Mouse (Mus musculus): ENCODE measurements at regions not wholly inside any gene's neighbourhood (a gene's known extent, or its start where the extent isn't known, plus 50 kb on each side); places are given as distances from the start of the nearest gene placed in this dataset.

DNA sequence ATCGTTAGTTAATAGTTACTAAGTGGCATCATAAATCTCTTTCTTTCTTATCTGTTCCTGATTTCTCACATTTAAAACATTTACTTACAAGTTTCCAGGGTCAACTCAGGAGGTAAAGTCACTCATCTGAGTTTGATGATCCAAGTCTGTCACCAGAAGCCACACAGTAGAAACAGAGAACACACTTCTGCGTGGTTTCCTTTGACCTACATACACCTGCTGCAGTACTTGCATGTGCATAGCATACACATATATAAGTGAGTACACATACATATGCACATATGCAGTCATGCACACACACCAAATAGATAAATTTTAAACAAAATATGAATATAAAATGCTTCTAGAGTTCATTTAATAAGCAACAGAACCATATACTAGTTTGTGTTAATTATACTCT lies 306.5 kb upstream of the Robo2 start:
- Histone ChIP-seq H3K4me2 (ENCODE audit: low read length) (no peak overlapping the region), H3K4me3 (ENCODE audit: low read length) (no peak overlapping the region), H3K27me3 (replicated peaks; ENCODE audit: control insufficient read depth, insufficient read depth, low read length) (no peaks in the 10 kb centered on the region), H3K9me3 (ENCODE audit: control insufficient read depth, low read length) (no peaks in the 10 kb centered on the region), H3K36me3 (ENCODE audit: control insufficient read depth, insufficient read depth, low read length) (no peaks in the 10 kb centered on the region), H3K9ac (ENCODE audit: low read depth, low read length) (no peak overlapping the region), H3K27ac (ENCODE audit: low read depth, low read length) (no peak overlapping the region), H3K4me1 (ENCODE audit: control insufficient read depth, insufficient read depth, low read depth, low read length) (no peaks in the 10 kb centered on the region)
- no peak for ATAC-seq
- 67% methylated on average over 2 of the region's 2 CpGs for WGBS

DNA sequence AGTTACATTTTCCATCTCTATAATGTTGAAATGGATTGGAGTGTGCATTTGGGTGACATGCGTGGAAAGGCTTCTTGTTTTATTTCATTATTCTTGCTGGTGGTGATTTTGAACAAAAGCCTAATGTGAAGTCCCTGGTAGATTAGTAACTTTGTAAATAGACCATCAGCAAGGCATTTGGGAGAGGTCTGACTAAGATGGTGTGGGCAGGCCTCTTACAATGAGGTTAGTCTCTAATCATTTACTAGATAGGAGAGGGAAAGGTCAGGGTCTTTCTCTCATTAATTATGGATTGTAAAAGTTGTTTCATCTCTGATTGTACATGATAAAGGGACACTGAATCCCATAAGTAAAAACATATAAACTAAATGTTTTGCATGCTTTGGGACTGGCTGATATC lies 306.0 kb upstream of the Robo2 start:
- Histone ChIP-seq H3K4me3 (ENCODE audit: low read length) (no peak overlapping the region), H3K27ac (ENCODE audit: low read depth, low read length) (no peak overlapping the region), H3K4me1 (ENCODE audit: control insufficient read depth, insufficient read depth, low read depth, low read length) (no peaks in the 10 kb centered on the region), H3K4me2 (ENCODE audit: low read length) (no peak overlapping the region), H3K36me3 (ENCODE audit: control insufficient read depth, insufficient read depth, low read length) (no peaks in the 10 kb centered on the region), H3K27me3 (replicated peaks; ENCODE audit: control insufficient read depth, insufficient read depth, low read length) (no peaks in the 10 kb centered on the region), H3K9ac (ENCODE audit: low read depth, low read length) (no peak overlapping the region), H3K9me3 (ENCODE audit: control insufficient read depth, low read length) (no peaks in the 10 kb centered on the region)
- 67% methylated on average over 1 of the region's 1 CpGs for WGBS
- no peak for ATAC-seq

DNA sequence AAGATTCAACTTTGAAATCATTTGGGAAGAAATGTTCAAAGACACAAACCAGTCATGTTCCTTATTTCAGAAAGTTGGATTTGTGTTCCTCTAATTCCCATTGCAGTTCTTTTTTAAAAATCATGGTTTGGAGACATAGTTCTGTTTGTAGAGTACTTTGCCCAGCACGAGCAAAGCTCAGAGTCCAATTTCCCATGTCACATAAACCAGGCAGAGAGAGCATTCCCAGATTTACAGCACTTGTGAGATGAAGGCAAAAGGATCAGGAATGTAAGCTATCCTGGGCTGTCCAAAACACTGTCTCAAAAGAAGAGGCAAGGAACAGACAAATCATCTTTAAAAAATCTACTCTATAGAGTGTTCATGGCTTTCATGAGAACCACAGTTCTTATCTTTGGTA lies 303.3 kb upstream of the Robo2 start:
- H3K27ac ChIP-seq (ENCODE audit: low read depth, low read length) = no peak overlapping the region
- no peak overlapping the region for H3K4me2 ChIP-seq (ENCODE audit: low read length)
- no peak overlapping the region for H3K9ac ChIP-seq (ENCODE audit: low read depth, low read length)
- no peaks in the 10 kb centered on the region for H3K36me3 ChIP-seq (ENCODE audit: control insufficient read depth, insufficient read depth, low read length)
- no peak for ATAC-seq
- 80% methylated on average over 1 of the region's 1 CpGs for WGBS
- no peaks in the 10 kb centered on the region for H3K27me3 ChIP-seq (replicated peaks; ENCODE audit: control insufficient read depth, insufficient read depth, low read length)
- no peaks in the 10 kb centered on the region for H3K9me3 ChIP-seq (ENCODE audit: control insufficient read depth, low read length)
- H3K4me3 ChIP-seq (ENCODE audit: low read length) = no peak overlapping the region
- H3K4me1 ChIP-seq (ENCODE audit: control insufficient read depth, insufficient read depth, low read depth, low read length) = no peaks in the 10 kb centered on the region

DNA sequence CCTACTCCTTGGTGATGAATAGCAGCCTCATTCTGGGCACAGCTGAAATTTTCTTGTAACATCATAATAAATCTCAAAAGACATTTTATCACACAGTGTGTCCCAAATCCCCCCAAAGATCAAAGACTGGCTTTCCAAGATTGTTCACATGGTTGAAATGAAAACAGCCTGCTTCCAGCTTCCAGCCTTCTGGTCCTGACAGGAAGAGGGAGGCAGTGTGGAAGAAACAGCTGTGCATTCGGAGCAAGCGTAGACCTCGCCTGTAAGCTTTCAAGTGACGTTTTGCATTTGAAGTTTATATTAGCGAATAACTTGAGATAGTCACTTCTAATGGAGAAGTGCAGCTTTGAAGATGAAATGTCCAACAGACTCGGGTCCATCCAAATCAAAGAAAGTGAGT lies 300.9 kb upstream of the Robo2 start:
- Histone ChIP-seq H3K4me2 (ENCODE audit: low read length) (no peak overlapping the region), H3K27ac (ENCODE audit: low read depth, low read length) (no peak overlapping the region), H3K9ac (ENCODE audit: low read depth, low read length) (no peak overlapping the region), H3K9me3 (ENCODE audit: control insufficient read depth, low read length) (no peaks in the 10 kb centered on the region), H3K4me1 (ENCODE audit: control insufficient read depth, insufficient read depth, low read depth, low read length) (no peaks in the 10 kb centered on the region), H3K27me3 (replicated peaks; ENCODE audit: control insufficient read depth, insufficient read depth, low read length) (no peaks in the 10 kb centered on the region), H3K4me3 (ENCODE audit: low read length) (no peak overlapping the region), H3K36me3 (ENCODE audit: control insufficient read depth, insufficient read depth, low read length) (no peaks in the 10 kb centered on the region)
- WGBS = 80% methylated on average over 6 of the region's 6 CpGs
- no peak for ATAC-seq

DNA sequence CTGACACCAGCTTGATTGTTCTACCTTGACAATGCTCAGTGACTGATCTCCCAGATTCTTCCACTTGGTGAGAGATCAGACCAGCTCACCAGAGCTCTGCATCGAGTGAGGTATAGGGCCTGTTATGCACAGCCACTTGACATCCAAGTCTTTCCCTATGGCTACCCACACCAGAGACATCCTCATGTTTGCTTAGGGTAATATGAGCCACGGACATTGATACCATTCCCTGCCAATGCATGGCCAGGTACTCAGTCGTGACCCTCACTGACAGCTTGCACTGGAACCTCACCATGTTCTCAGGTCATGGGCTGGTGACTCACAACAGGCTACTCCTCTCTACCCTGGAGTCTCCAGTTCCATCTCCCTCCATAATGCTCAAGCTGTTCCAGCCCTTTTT lies 290.4 kb upstream of the Robo2 start:
- no peak overlapping the region for H3K4me2 ChIP-seq (ENCODE audit: low read length)
- H3K4me1 ChIP-seq (ENCODE audit: control insufficient read depth, insufficient read depth, low read depth, low read length) = no peaks in the 10 kb centered on the region
- WGBS = 84% methylated on average over 3 of the region's 3 CpGs
- no peaks in the 10 kb centered on the region for H3K9me3 ChIP-seq (ENCODE audit: control insufficient read depth, low read length)
- ATAC-seq = no peak
- H3K9ac ChIP-seq (ENCODE audit: low read depth, low read length) = no peak overlapping the region
- H3K4me3 ChIP-seq (ENCODE audit: low read length) = no peak overlapping the region
- H3K27me3 ChIP-seq (replicated peaks; ENCODE audit: control insufficient read depth, insufficient read depth, low read length) = no peaks in the 10 kb centered on the region
- H3K36me3 ChIP-seq (ENCODE audit: control insufficient read depth, insufficient read depth, low read length) = no peaks in the 10 kb centered on the region
- H3K27ac ChIP-seq (ENCODE audit: low read depth, low read length) = no peak overlapping the region

DNA sequence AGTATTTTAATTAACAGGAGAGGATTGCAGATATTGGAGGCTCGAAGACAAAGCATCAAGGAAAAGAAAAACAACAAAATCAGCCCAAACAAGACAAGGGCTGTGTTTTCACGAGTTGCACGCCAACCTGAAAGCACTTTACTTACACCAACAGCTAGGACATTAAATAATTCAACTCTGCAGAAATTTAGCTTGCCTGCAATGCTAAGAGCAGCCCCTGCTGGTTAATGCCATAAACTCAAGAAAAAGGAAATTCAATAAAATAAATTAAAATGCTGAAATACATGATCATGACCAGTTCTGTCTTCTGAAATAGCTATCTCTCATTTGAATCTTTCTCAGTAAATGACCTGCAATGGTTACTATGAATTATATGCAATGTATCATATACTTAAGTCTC lies 271.7 kb upstream of the Robo2 start:
- no peaks in the 10 kb centered on the region for H3K36me3 ChIP-seq (ENCODE audit: control insufficient read depth, insufficient read depth, low read length)
- H3K27me3 ChIP-seq (replicated peaks; ENCODE audit: control insufficient read depth, insufficient read depth, low read length) = no peaks in the 10 kb centered on the region
- no peaks in the 10 kb centered on the region for H3K4me1 ChIP-seq (ENCODE audit: control insufficient read depth, insufficient read depth, low read depth, low read length)
- no peak overlapping the region for H3K9ac ChIP-seq (ENCODE audit: low read depth, low read length)
- no peak overlapping the region for H3K4me2 ChIP-seq (ENCODE audit: low read length)
- WGBS = 47% methylated on average over 3 of the region's 3 CpGs
- H3K9me3 ChIP-seq (ENCODE audit: control insufficient read depth, low read length) = no peaks in the 10 kb centered on the region
- no peak for ATAC-seq
- no peak overlapping the region for H3K4me3 ChIP-seq (ENCODE audit: low read length)
- H3K27ac ChIP-seq (ENCODE audit: low read depth, low read length) = no peak overlapping the region

DNA sequence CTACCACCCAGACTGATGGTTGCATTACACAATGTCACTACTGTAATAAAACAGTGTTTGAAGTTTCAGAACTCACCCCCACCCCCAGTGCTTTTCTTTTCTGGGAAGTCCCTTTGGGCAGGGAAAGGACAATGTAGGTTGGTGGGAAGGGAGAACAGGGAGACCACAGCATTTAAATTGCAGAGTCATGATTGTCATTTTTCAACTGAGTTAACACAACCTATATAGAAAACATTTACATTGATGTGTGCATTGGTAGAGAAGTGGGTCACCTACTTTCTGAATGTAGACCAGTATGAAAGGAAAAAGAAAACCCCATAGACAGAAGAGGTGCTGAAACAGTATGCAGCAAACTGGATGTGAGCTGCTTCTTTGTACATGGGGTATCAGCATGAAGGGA lies 264.0 kb upstream of the Robo2 start:
- no peak overlapping the region for H3K9ac ChIP-seq (ENCODE audit: low read depth, low read length)
- no peak overlapping the region for H3K27ac ChIP-seq (ENCODE audit: low read depth, low read length)
- no peak for ATAC-seq
- no peak overlapping the region for H3K4me3 ChIP-seq (ENCODE audit: low read length)
- no peaks in the 10 kb centered on the region for H3K27me3 ChIP-seq (replicated peaks; ENCODE audit: control insufficient read depth, insufficient read depth, low read length)
- no peaks in the 10 kb centered on the region for H3K9me3 ChIP-seq (ENCODE audit: control insufficient read depth, low read length)
- no peaks in the 10 kb centered on the region for H3K4me1 ChIP-seq (ENCODE audit: control insufficient read depth, insufficient read depth, low read depth, low read length)
- no peak overlapping the region for H3K4me2 ChIP-seq (ENCODE audit: low read length)
- no peaks in the 10 kb centered on the region for H3K36me3 ChIP-seq (ENCODE audit: control insufficient read depth, insufficient read depth, low read length)

DNA sequence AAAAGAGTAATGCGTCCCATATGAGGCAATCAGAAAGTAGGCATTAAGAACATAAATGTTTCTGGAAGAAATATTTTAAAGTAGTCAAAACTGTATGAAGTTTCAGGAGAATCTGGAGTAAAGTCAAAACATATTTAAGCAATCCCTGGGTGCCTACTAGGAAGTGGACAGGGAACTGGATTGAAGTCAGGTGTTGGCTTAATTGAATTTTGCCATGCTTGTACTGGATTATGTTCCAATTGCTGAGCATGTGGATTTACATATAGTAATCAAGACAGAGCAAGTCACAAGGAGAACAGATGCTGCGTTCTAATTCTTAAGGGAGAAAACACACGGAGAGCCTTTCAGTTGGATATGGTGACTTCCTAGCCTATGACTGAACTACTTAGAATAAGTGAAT lies 259.8 kb upstream of the Robo2 start:
- ATAC-seq = no peak
- WGBS = 72% methylated on average over 3 of the region's 3 CpGs

DNA sequence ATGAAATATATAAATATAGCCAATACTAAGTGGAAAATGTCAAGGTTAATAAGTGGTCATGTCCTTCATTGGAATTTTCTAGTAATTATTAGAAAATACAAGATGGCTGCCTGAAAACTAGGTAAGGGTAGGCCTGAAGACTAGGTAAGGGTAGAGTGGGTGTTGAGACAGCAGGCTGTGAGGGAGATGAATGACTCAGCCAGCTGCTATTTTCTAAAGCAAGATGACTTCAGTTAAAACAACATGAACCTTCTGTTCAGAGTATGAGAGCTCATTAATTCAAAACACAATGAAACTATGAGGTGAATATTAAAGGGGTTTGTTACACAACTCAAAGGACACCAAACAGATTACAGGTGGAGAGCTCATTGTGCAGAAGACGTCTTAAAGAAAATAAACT lies 252.7 kb upstream of the Robo2 start:
- H3K4me1 ChIP-seq (ENCODE audit: control insufficient read depth, insufficient read depth, low read depth, low read length) = no peaks in the 10 kb centered on the region
- no peak overlapping the region for H3K27ac ChIP-seq (ENCODE audit: low read depth, low read length)
- ATAC-seq = no peak
- H3K9ac ChIP-seq (ENCODE audit: low read depth, low read length) = no peak overlapping the region
- H3K9me3 ChIP-seq (ENCODE audit: control insufficient read depth, low read length) = no peaks in the 10 kb centered on the region
- 69% methylated on average over 1 of the region's 1 CpGs for WGBS
- H3K36me3 ChIP-seq (ENCODE audit: control insufficient read depth, insufficient read depth, low read length) = no peaks in the 10 kb centered on the region
- no peak overlapping the region for H3K4me2 ChIP-seq (ENCODE audit: low read length)
- H3K4me3 ChIP-seq (ENCODE audit: low read length) = no peak overlapping the region
- no peaks in the 10 kb centered on the region for H3K27me3 ChIP-seq (replicated peaks; ENCODE audit: control insufficient read depth, insufficient read depth, low read length)

More for the DNA sequence above, 259.8 kb upstream of the Robo2 start:
- no peak overlapping the region for H3K9ac ChIP-seq (ENCODE audit: low read depth, low read length)
- no peak overlapping the region for H3K4me3 ChIP-seq (ENCODE audit: low read length)
- H3K27me3 ChIP-seq (replicated peaks; ENCODE audit: control insufficient read depth, insufficient read depth, low read length) = no peaks in the 10 kb centered on the region
- H3K4me2 ChIP-seq (ENCODE audit: low read length) = no peak overlapping the region
- no peaks in the 10 kb centered on the region for H3K4me1 ChIP-seq (ENCODE audit: control insufficient read depth, insufficient read depth, low read depth, low read length)
- no peaks in the 10 kb centered on the region for H3K36me3 ChIP-seq (ENCODE audit: control insufficient read depth, insufficient read depth, low read length)
- no peaks in the 10 kb centered on the region for H3K9me3 ChIP-seq (ENCODE audit: control insufficient read depth, low read length)
- no peak overlapping the region for H3K27ac ChIP-seq (ENCODE audit: low read depth, low read length)

DNA sequence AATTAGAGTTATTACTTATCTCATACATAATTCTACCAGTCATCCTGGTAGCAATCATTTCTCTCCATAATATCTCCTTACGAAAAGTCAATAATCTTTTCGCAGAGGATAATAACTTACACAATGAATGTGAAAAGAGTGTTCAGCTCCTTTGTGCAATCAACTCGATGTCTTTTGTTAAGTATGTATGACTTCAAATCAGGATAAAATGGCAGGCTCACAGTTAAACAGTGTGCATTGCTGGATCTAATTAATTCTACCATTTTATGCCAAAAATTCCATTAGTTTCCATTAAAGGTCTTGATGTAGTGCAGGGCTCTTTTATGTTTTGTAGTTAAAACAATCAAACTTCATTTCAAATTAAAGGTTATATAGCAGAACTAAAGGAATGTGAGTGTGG lies 239.6 kb upstream of the Robo2 start:
- Histone ChIP-seq H3K27ac (ENCODE audit: low read depth, low read length) (no peak overlapping the region), H3K27me3 (replicated peaks; ENCODE audit: control insufficient read depth, insufficient read depth, low read length) (no peaks in the 10 kb centered on the region), H3K9ac (ENCODE audit: low read depth, low read length) (no peak overlapping the region), H3K4me3 (ENCODE audit: low read length) (no peak overlapping the region), H3K4me2 (ENCODE audit: low read length) (no peak overlapping the region), H3K9me3 (ENCODE audit: control insufficient read depth, low read length) (no peaks in the 10 kb centered on the region), H3K36me3 (ENCODE audit: control insufficient read depth, insufficient read depth, low read length) (no peaks in the 10 kb centered on the region), H3K4me1 (ENCODE audit: control insufficient read depth, insufficient read depth, low read depth, low read length) (no peaks in the 10 kb centered on the region)
- WGBS = 55% methylated on average over 3 of the region's 3 CpGs
- ATAC-seq = no peak

All from hindbrain, embryonic 16.5 days (tissue).